Mouse (Mus musculus) retina, postnatal 1 day (tissue): ENCODE data around the gene Sgsm2.

ENCODE experiments used
- DNase-seq: peaks from one replicate; pipeline ENCODE4 v3.0.0-alpha.2; 2012

Sgsm2 gene

GRCm38 (mm10) chr11:74896901-74897677 lies at the start of gene Sgsm2:
Sgsm2 (minus strand) TSS chr11:74897060.
- peak; percentile 79 for DNase-seq

GRCm38 (mm10) chr11:74946348-74946747 lies 49.5 kb upstream of the Sgsm2 start:
- DNase-seq = peak; percentile 63

GRCm38 (mm10) chr11:74930391-74930790 lies 33.5 kb upstream of the Sgsm2 start:
- no peak for DNase-seq

- no peak for DNase-seq
Observed at GRCm38 (mm10) chr11:74929111-74929510, 32.3 kb upstream of the Sgsm2 start.

GRCm38 (mm10) chr11:74927236-74927725 lies 30.4 kb upstream of the Sgsm2 start:
- DNase-seq = no peak

GRCm38 (mm10) chr11:74926388-74927005 lies 29.6 kb upstream of the Sgsm2 start:
- no peak for DNase-seq

GRCm38 (mm10) chr11:74925577-74926387 lies 28.9 kb upstream of the Sgsm2 start, which contains the start of the genes Smg6 and Srr:
Smg6 (plus strand) TSS chr11:74925823.
Srr (minus strand) TSS chr11:74925948.
- peak; percentile 99 for DNase-seq

GRCm38 (mm10) chr11:74924149-74924548 lies 27.3 kb upstream of the Sgsm2 start:
- DNase-seq = peak; percentile 26

GRCm38 (mm10) chr11:74919249-74919648 lies 22.4 kb upstream of the Sgsm2 start:
- no peak for DNase-seq

- no peak for DNase-seq
Observed at GRCm38 (mm10) chr11:74912492-74912891, 15.6 kb upstream of the Sgsm2 start.

- DNase-seq = no peak
Observed at GRCm38 (mm10) chr11:74909978-74910377, 13.1 kb upstream of the Sgsm2 start.

- no peak for DNase-seq
Observed at GRCm38 (mm10) chr11:74908618-74909399, 11.9 kb upstream of the Sgsm2 start.

GRCm38 (mm10) chr11:74907850-74908249 lies 11.0 kb upstream of the Sgsm2 start:
- DNase-seq = no peak

- no peak for DNase-seq
Observed at GRCm38 (mm10) chr11:74902416-74902815, 5.6 kb upstream of the Sgsm2 start.

- no peak for DNase-seq
Observed at GRCm38 (mm10) chr11:74901555-74901954, 4.7 kb upstream of the Sgsm2 start.

- DNase-seq = no peak
Observed at GRCm38 (mm10) chr11:74898517-74898827, 1.6 kb upstream of the Sgsm2 start.

- peak; percentile 97 for DNase-seq
Observed at GRCm38 (mm10) chr11:74897678-74898516, 1.0 kb upstream of the Sgsm2 start, which contains the start of gene Tsr1. Tsr1 (plus strand) TSS chr11:74898071.

- DNase-seq = peak; percentile 81
Observed at GRCm38 (mm10) chr11:74895980-74896900, 620 bp downstream of the Sgsm2 start.

GRCm38 (mm10) chr11:74894619-74895018 lies 2.2 kb downstream of the Sgsm2 start:
- no peak for DNase-seq

GRCm38 (mm10) chr11:74883098-74883497 lies 13.8 kb downstream of the Sgsm2 start:
- no peak for DNase-seq
